Mouse (Mus musculus): ENCODE results near the gene Dctn5. TPM values are rescaled to one million over a fixed set of nuclear protein-coding genes. Genes with fewer than 3 reads are reported as not detected.

Dctn5 gene
- 46.5 TPM for polyA plus RNA-seq (2014; fragmentation: Illumina TruSeq; extraction: RNeasy Lipid Tissue Mini Kit (QIAGEN cat#74804); ENCODE audit: low read depth, low replicate concordance)

GRCm38 (mm10) chr7:122132497-122133337 lies at the start of gene Dctn5, which contains the start of gene Palb2:
Gene Dctn5 (plus strand): TSS chr7:122133041.
Gene Palb2 (minus strand): TSS chr7:122132985.

GRCm38 (mm10) chr7:122101747-122102244 lies 31.0 kb upstream of the Dctn5 start, which contains the start of gene Ndufab1:
Gene Ndufab1 (minus strand): TSS chr7:122101886.

GRCm38 (mm10) chr7:122158915-122159902 lies 26.4 kb downstream of the Dctn5 start, which contains the start of gene Plk1:
Gene Plk1 (plus strand): TSS chr7:122159439.

GRCm38 (mm10) chr7:122186043-122186442 lies 53.2 kb downstream of the Dctn5 start, which contains the start of gene Ern2:
Gene Ern2 (minus strand): TSS chr7:122186207.

Other genes with a start within 250 kb of the Dctn5 start
- gene Cog7, start 151.3 kb upstream of the Dctn5 start, polyA plus RNA-seq (2014; fragmentation: Illumina TruSeq; extraction: RNeasy Lipid Tissue Mini Kit (QIAGEN cat#74804); ENCODE audit: low read depth, low replicate concordance), result 14.1 TPM
- gene Gga2, start 111.8 kb upstream of the Dctn5 start, polyA plus RNA-seq (2014; fragmentation: Illumina TruSeq; extraction: RNeasy Lipid Tissue Mini Kit (QIAGEN cat#74804); ENCODE audit: low read depth, low replicate concordance), result 1.7 TPM
- gene Ubfd1, start 65.9 kb upstream of the Dctn5 start, polyA plus RNA-seq (2014; fragmentation: Illumina TruSeq; extraction: RNeasy Lipid Tissue Mini Kit (QIAGEN cat#74804); ENCODE audit: low read depth, low replicate concordance), result 17.0 TPM
- gene Ears2, start 65.8 kb upstream of the Dctn5 start, polyA plus RNA-seq (2014; fragmentation: Illumina TruSeq; extraction: RNeasy Lipid Tissue Mini Kit (QIAGEN cat#74804); ENCODE audit: low read depth, low replicate concordance), result 1.8 TPM
- 207 TPM for gene Ndufab1, start 31.2 kb upstream of the Dctn5 start, polyA plus RNA-seq (2014; fragmentation: Illumina TruSeq; extraction: RNeasy Lipid Tissue Mini Kit (QIAGEN cat#74804); ENCODE audit: low read depth, low replicate concordance)
- gene Palb2, start 56 bp upstream of the Dctn5 start, polyA plus RNA-seq (2014; fragmentation: Illumina TruSeq; extraction: RNeasy Lipid Tissue Mini Kit (QIAGEN cat#74804); ENCODE audit: low read depth, low replicate concordance), result 11.9 TPM
- gene Plk1, start 26.4 kb downstream of the Dctn5 start, polyA plus RNA-seq (2014; fragmentation: Illumina TruSeq; extraction: RNeasy Lipid Tissue Mini Kit (QIAGEN cat#74804); ENCODE audit: low read depth, low replicate concordance), result 9.6 TPM
- not detected for gene Ern2, start 53.2 kb downstream of the Dctn5 start, polyA plus RNA-seq (2014; fragmentation: Illumina TruSeq; extraction: RNeasy Lipid Tissue Mini Kit (QIAGEN cat#74804); ENCODE audit: low read depth, low replicate concordance)
- gene Chp2, start 86.5 kb downstream of the Dctn5 start, polyA plus RNA-seq (2014; fragmentation: Illumina TruSeq; extraction: RNeasy Lipid Tissue Mini Kit (QIAGEN cat#74804); ENCODE audit: low read depth, low replicate concordance), result 14.7 TPM
- 7.1 TPM for gene Prkcb, start 155.7 kb downstream of the Dctn5 start, polyA plus RNA-seq (2014; fragmentation: Illumina TruSeq; extraction: RNeasy Lipid Tissue Mini Kit (QIAGEN cat#74804); ENCODE audit: low read depth, low replicate concordance)

All from testis, adult 10 weeks (tissue).